Mouse (Mus musculus) embryonic fibroblast, embryonic 13.5 days (primary cell): ENCODE data around the gene Ucn3. TPM values are rescaled to one million over a fixed set of nuclear protein-coding genes. Genes with fewer than 3 reads are reported as not detected.
"Not testable (repeated sequence)": the region's sequence is repeated elsewhere in the genome, so short reads cannot be mapped to it uniquely, and the experiment has no call there.

Experiments used
- H3K27ac ChIP-seq: 2 replicates; pipeline ENCODE4 v1.5.1; 2012; ENCODE audit warnings: low read length, control low read depth, inconsistent platforms; ENCODE audit not compliant: insufficient read depth
- H3K4me1 ChIP-seq: 2 replicates; pipeline ENCODE4 v1.6.1; 2011; ENCODE audit warnings: low read length; ENCODE audit not compliant: control insufficient read depth, insufficient read depth
- H3K4me3 ChIP-seq: 2 replicates; pipeline ENCODE4 v1.5.1; 2011; ENCODE audit warnings: mild to moderate bottlenecking, control low read depth, low read length; ENCODE audit not compliant: insufficient read depth
- CTCF ChIP-seq: IDR thresholded peaks from 2 replicates; pipeline ENCODE4 v1.5.1; 2011; ENCODE audit warnings: mild to moderate bottlenecking, control low read depth, low read length, moderate library complexity, borderline replicate concordance; ENCODE audit not compliant: insufficient read depth
- POLR2A ChIP-seq: IDR thresholded peaks from 2 replicates; pipeline ENCODE4 v1.6.1; 2011; ENCODE audit warnings: low read depth, mild to moderate bottlenecking, control low read depth, low read length, moderate library complexity
- polyA plus RNA-seq: library from polyadenylated mRNA; stranded (reverse); fragments of >200 nt; gene quantifications from 2 replicates; pipeline ENCODE4 v1.2.4, GENCODE M21; 2011; ENCODE audit warnings: low read depth; ENCODE audit not compliant: missing spikeins, insufficient read length

The Ucn3 gene
- polyA plus RNA-seq, 1 experiment, result not detected

GRCm38 (mm10) chr13:3917571-3918311 lies 27.4 kb downstream of the Ucn3 start, which contains the start of the genes Net1 and Tubal3:
Gene Net1 (minus strand): TSS chr13:3918220.
Gene Tubal3 (plus strand): TSS chr13:3918274.
- TF ChIP-seq POLR2A, result peak; percentile 44
- no peak for TF ChIP-seq CTCF
- H3K4me3 ChIP-seq, result peak within 1 kb of the TSS; percentile 93
- H3K27ac ChIP-seq, result no peak within 1 kb of the TSS
- H3K4me1 ChIP-seq, result peaks cover 3% of the 10 kb centered on the region; the same call in 1 of the 2 replicates

GRCm38 (mm10) chr13:3913504-3913903 lies 31.6 kb downstream of the Ucn3 start:
- TF ChIP-seq CTCF, result no peak
- no peak for TF ChIP-seq POLR2A
- Histone ChIP-seq H3K4me3 (no peak overlapping the region), H3K27ac (no peak overlapping the region), H3K4me1 (peaks cover 3% of the 10 kb centered on the region; the same call in 1 of the 2 replicates)

GRCm38 (mm10) chr13:3910356-3910755 lies 34.8 kb downstream of the Ucn3 start:
- TF ChIP-seq POLR2A, result no peak
- Histone ChIP-seq H3K4me1 (no peaks in the 10 kb centered on the region), H3K27ac (no peak overlapping the region), H3K4me3 (no peak overlapping the region)

GRCm38 (mm10) chr13:3908262-3908661 lies 36.9 kb downstream of the Ucn3 start:
- TF ChIP-seq POLR2A (no peak), CTCF (no peak)
- Histone ChIP-seq H3K4me1 (no peaks in the 10 kb centered on the region), H3K4me3 (no peak overlapping the region), H3K27ac (no peak overlapping the region)

GRCm38 (mm10) chr13:3907151-3907696 lies 37.9 kb downstream of the Ucn3 start:
- Histone ChIP-seq H3K4me3 (no peak overlapping the region), H3K27ac (no peak overlapping the region), H3K4me1 (no peaks in the 10 kb centered on the region)
- no peak for TF ChIP-seq CTCF
- TF ChIP-seq POLR2A, result no peak

- TF ChIP-seq POLR2A (no peak), CTCF (no peak)
- Histone ChIP-seq H3K4me3 (no peak overlapping the region), H3K27ac (no peak overlapping the region), H3K4me1 (no peaks in the 10 kb centered on the region)
These were observed 45.8 kb downstream of the Ucn3 start for GRCm38 (mm10) chr13:3899301-3899700.

- H3K4me3 ChIP-seq, H3K4me1 ChIP-seq, H3K27ac ChIP-seq: not testable (repeated sequence)
These were observed 46.9 kb downstream of the Ucn3 start for GRCm38 (mm10) chr13:3898202-3898601.

GRCm38 (mm10) chr13:3896913-3897312 lies 48.2 kb downstream of the Ucn3 start:
- peak; percentile 65 for TF ChIP-seq CTCF
- no peak for TF ChIP-seq POLR2A
- no peaks in the 10 kb centered on the region for H3K4me1 ChIP-seq
- H3K27ac ChIP-seq, result no peak overlapping the region
- no peak overlapping the region for H3K4me3 ChIP-seq

- H3K4me1 ChIP-seq, result no peaks in the 10 kb centered on the region
- no peak overlapping the region for H3K4me3 ChIP-seq
- H3K27ac ChIP-seq, result no peak overlapping the region
- TF ChIP-seq POLR2A (no peak), CTCF (no peak)
These were observed 49.1 kb downstream of the Ucn3 start for GRCm38 (mm10) chr13:3896032-3896431.

- TF ChIP-seq POLR2A (no peak), CTCF (no peak)
- no peaks in the 10 kb centered on the region for H3K4me1 ChIP-seq
- no peak overlapping the region for H3K4me3 ChIP-seq
- no peak overlapping the region for H3K27ac ChIP-seq
These were observed 49.7 kb downstream of the Ucn3 start for GRCm38 (mm10) chr13:3895397-3895980.
